Mouse (Mus musculus): Measurements from ENCODE around the gene Mrps14. TPM values are rescaled to one million over a fixed set of nuclear protein-coding genes. Genes with fewer than 3 reads are reported as not detected.

Gene Mrps14
- polyA plus RNA-seq, 1 experiment, result 32.8 TPM

DNA sequence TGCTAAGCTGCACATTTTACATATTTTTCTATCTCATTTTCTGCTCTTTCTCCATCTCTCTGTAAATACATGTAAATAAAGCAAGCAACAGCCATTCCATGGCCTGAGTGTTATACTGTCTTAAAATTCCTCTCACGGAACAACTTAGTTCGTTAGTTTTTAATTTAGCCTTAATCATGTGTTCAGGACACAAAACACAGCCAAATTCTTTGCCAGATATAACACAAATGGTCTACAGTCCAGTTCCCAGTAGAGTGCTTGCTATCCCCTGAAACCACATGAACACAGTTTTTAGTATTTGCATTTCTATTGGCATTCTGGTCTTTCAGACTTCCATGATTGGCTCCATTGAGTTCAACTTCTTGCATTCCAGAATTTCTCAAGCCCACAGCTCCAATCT lies 36.8 kb upstream of the Mrps14 start:
- TF ChIP-seq CTCF (IDR thresholded peaks at IDR 0.05; ENCODE audit: borderline replicate concordance, control insufficient read depth, extremely low read depth, insufficient read depth, low read length, poor library complexity), result no peak
- TF ChIP-seq POLR2A (IDR thresholded peaks at IDR 0.05; ENCODE audit: control insufficient read depth, extremely low read depth, insufficient read depth, low read length, poor library complexity), result no peak
- 95% methylated on average over 2 of the region's 2 CpGs for WGBS
- no peaks in the 10 kb centered on the region for H3K4me1 ChIP-seq (replicated peaks; ENCODE audit: control insufficient read depth, insufficient read depth, low read length)

DNA sequence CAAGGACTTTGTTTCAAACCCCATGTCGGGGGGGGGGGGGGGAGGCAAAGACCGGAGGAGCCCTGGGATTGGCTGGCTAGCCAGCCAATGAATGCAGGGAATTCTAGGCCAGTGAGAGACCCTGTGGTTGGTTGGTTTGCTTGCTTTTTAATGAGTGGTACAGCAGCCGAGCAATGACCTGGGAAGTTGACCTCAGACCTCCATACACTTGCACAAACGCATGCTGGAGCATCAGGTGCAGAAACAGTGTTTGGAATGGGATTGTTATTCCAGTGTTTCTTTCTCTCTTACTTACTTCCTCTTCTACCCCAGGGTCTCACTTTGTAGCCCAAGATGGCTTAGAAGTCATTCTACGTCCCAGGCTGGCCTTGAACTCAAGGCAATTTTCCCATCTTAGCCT lies 28.4 kb upstream of the Mrps14 start:
- Histone ChIP-seq H3K27ac (ENCODE audit: control insufficient read depth, insufficient read depth, low read length) (no peak overlapping the region), H3K36me3 (ENCODE audit: control insufficient read depth, insufficient read depth, low read length) (no peaks in the 10 kb centered on the region), H3K4me1 (replicated peaks; ENCODE audit: control insufficient read depth, insufficient read depth, low read length) (peaks cover 2% of the 10 kb centered on the region), H3K27me3 (ENCODE audit: control insufficient read depth, insufficient read depth, low read length) (no peaks in the 10 kb centered on the region), H3K4me3 (ENCODE audit: control insufficient read depth, insufficient read depth, low read length) (no peak overlapping the region)
- TF ChIP-seq CTCF (IDR thresholded peaks at IDR 0.05; ENCODE audit: borderline replicate concordance, control insufficient read depth, extremely low read depth, insufficient read depth, low read length, poor library complexity), result no peak
- no peak for TF ChIP-seq POLR2A (IDR thresholded peaks at IDR 0.05; ENCODE audit: control insufficient read depth, extremely low read depth, insufficient read depth, low read length, poor library complexity)
- 91% methylated on average over 4 of the region's 5 CpGs for WGBS
- no peak for DNase-seq

More for the DNA sequence above, 36.8 kb upstream of the Mrps14 start:
- no peak for DNase-seq
- Histone ChIP-seq H3K27me3 (ENCODE audit: control insufficient read depth, insufficient read depth, low read length) (no peaks in the 10 kb centered on the region), H3K36me3 (ENCODE audit: control insufficient read depth, insufficient read depth, low read length) (no peaks in the 10 kb centered on the region), H3K27ac (ENCODE audit: control insufficient read depth, insufficient read depth, low read length) (no peak overlapping the region), H3K4me3 (ENCODE audit: control insufficient read depth, insufficient read depth, low read length) (no peak overlapping the region)

DNA sequence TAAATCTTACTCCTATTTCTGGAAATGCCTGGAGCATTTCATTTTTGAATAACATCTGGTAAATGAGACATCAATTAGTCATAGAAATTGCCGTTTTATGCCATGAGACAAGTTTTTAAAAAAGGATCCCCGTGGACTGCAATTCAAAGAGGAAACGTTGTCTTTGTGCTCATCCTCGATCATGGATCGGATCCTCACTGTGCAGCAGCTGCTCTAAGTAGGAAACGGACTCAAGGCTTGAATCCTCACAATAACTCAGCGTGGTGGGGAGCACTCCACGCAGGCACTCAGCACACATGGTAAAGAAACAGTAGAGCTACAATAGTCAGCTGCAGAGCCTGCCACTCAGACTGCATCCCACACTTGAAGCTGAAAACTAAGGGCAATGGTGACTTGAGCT lies 18.1 kb upstream of the Mrps14 start:
- Histone ChIP-seq H3K4me3 (ENCODE audit: control insufficient read depth, insufficient read depth, low read length) (no peak overlapping the region), H3K4me1 (replicated peaks; ENCODE audit: control insufficient read depth, insufficient read depth, low read length) (no peaks in the 10 kb centered on the region), H3K27me3 (ENCODE audit: control insufficient read depth, insufficient read depth, low read length) (no peaks in the 10 kb centered on the region), H3K36me3 (ENCODE audit: control insufficient read depth, insufficient read depth, low read length) (no peaks in the 10 kb centered on the region), H3K27ac (ENCODE audit: control insufficient read depth, insufficient read depth, low read length) (no peak overlapping the region)
- DNase-seq, result no peak
- no peak for TF ChIP-seq CTCF (IDR thresholded peaks at IDR 0.05; ENCODE audit: borderline replicate concordance, control insufficient read depth, extremely low read depth, insufficient read depth, low read length, poor library complexity)
- TF ChIP-seq POLR2A (IDR thresholded peaks at IDR 0.05; ENCODE audit: control insufficient read depth, extremely low read depth, insufficient read depth, low read length, poor library complexity), result no peak
- WGBS, result 92% methylated on average over 8 of the region's 8 CpGs

DNA sequence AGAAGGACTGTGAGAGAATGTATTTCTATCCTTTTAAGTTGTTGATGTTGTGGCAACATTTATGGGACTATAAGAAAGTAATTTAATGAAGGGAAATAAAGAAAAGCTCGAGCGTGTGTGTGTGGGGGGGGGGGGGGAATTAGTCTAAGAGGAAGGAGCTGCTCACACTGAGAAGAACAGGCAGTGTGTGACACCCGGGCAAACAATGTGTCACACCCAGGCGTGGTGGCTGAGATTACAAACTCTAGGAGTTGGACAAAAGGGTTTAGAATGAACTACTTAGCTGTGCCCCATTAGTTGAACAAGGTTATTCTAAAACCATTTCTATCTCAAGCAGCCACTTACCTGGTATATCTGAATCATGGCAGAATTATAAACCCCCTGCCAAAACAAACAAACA lies 13.8 kb upstream of the Mrps14 start:
- DNase-seq, result no peak
- TF ChIP-seq CTCF (IDR thresholded peaks at IDR 0.05; ENCODE audit: borderline replicate concordance, control insufficient read depth, extremely low read depth, insufficient read depth, low read length, poor library complexity), result no peak
- no peak for TF ChIP-seq POLR2A (IDR thresholded peaks at IDR 0.05; ENCODE audit: control insufficient read depth, extremely low read depth, insufficient read depth, low read length, poor library complexity)
- no peaks in the 10 kb centered on the region for H3K36me3 ChIP-seq (ENCODE audit: control insufficient read depth, insufficient read depth, low read length)
- H3K4me1 ChIP-seq (replicated peaks; ENCODE audit: control insufficient read depth, insufficient read depth, low read length), result no peaks in the 10 kb centered on the region
- no peaks in the 10 kb centered on the region for H3K27me3 ChIP-seq (ENCODE audit: control insufficient read depth, insufficient read depth, low read length)
- 62% methylated on average over 4 of the region's 4 CpGs for WGBS
- no peak overlapping the region for H3K27ac ChIP-seq (ENCODE audit: control insufficient read depth, insufficient read depth, low read length)
- H3K4me3 ChIP-seq (ENCODE audit: control insufficient read depth, insufficient read depth, low read length), result no peak overlapping the region

DNA sequence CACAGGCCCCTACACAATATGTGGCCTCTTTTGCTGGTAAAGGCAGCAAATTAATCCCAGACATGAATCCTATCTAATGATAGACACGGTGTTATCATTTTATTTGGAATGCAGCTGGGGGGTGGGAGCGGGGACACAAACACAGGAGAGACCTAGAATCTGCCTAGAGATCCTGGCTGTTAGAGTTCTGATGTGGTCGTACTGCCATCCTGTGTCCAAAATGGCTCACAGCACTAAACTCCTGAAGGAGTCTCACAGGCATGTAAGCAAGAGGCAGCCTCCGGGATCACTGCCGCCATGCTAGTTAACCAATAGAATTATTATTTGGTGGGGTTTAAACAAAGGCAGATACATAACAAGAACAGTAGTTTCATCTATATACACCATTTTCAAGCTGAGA lies 10.5 kb upstream of the Mrps14 start:
- no peak overlapping the region for H3K4me3 ChIP-seq (ENCODE audit: control insufficient read depth, insufficient read depth, low read length)
- no peak for TF ChIP-seq CTCF (IDR thresholded peaks at IDR 0.05; ENCODE audit: borderline replicate concordance, control insufficient read depth, extremely low read depth, insufficient read depth, low read length, poor library complexity)
- no peak for TF ChIP-seq POLR2A (IDR thresholded peaks at IDR 0.05; ENCODE audit: control insufficient read depth, extremely low read depth, insufficient read depth, low read length, poor library complexity)
- no peak overlapping the region for H3K27ac ChIP-seq (ENCODE audit: control insufficient read depth, insufficient read depth, low read length)
- H3K36me3 ChIP-seq (ENCODE audit: control insufficient read depth, insufficient read depth, low read length), result no peaks in the 10 kb centered on the region
- H3K4me1 ChIP-seq (replicated peaks; ENCODE audit: control insufficient read depth, insufficient read depth, low read length), result no peaks in the 10 kb centered on the region
- WGBS, result 41% methylated on average over 5 of the region's 5 CpGs
- H3K27me3 ChIP-seq (ENCODE audit: control insufficient read depth, insufficient read depth, low read length), result no peaks in the 10 kb centered on the region
- DNase-seq, result peak; percentile 4

DNA sequence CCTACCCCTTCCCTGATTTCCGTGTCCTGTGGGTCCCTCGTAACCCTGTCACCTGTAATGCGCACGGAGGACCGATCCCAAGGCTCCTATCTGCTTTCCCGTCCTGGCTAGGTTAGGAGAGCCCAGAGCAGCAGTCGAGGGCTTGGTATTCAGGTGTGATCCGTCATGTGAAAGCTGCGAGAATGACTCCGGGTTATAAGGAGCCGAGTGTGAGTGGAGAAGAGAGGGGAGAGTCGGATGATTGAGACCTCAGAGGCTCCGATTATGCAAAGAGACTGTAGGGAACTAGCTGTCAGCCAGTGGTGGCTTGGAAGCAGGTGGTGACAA lies 285 bp downstream of the Mrps14 start:
- DNase-seq, result no peak
- under 1% methylated on average over 13 of the region's 13 CpGs for WGBS
- peaks cover 9% of the 10 kb centered on the region for H3K36me3 ChIP-seq (ENCODE audit: control insufficient read depth, insufficient read depth, low read length)
- TF ChIP-seq POLR2A (IDR thresholded peaks at IDR 0.05; ENCODE audit: control insufficient read depth, extremely low read depth, insufficient read depth, low read length, poor library complexity) (no peak), CTCF (IDR thresholded peaks at IDR 0.05; ENCODE audit: borderline replicate concordance, control insufficient read depth, extremely low read depth, insufficient read depth, low read length, poor library complexity) (no peak)
- peak overlapping the region; percentile 13; the same call in 1 of the 2 replicates for H3K27ac ChIP-seq (ENCODE audit: control insufficient read depth, insufficient read depth, low read length)
- H3K27me3 ChIP-seq (ENCODE audit: control insufficient read depth, insufficient read depth, low read length), result no peaks in the 10 kb centered on the region
- H3K4me3 ChIP-seq (ENCODE audit: control insufficient read depth, insufficient read depth, low read length), result peak overlapping the region; percentile 88
- peaks cover 4% of the 10 kb centered on the region for H3K4me1 ChIP-seq (replicated peaks; ENCODE audit: control insufficient read depth, insufficient read depth, low read length)

DNA sequence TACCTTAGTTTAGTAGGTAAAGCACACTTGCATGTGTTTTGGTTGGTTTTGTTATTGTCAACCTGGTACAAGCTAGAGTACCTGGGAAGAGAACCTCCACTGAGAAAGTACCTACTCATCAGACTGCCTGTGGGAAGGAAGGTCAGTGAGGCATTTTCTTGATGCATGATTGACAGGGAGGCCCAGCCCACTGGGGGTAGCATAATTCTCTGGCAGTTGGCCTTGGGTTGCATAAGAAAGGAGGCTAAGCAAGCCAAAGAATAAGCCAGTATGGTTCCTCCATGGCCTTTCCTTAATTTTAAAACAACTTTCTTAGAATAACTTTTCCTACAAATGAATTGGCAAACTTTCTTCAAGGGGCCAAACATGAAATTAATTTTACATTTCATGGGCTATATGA lies 10.5 kb downstream of the Mrps14 start:
- Histone ChIP-seq H3K36me3 (ENCODE audit: control insufficient read depth, insufficient read depth, low read length) (peaks cover 69% of the 10 kb centered on the region), H3K4me1 (replicated peaks; ENCODE audit: control insufficient read depth, insufficient read depth, low read length) (no peaks in the 10 kb centered on the region), H3K27ac (ENCODE audit: control insufficient read depth, insufficient read depth, low read length) (no peak overlapping the region), H3K27me3 (ENCODE audit: control insufficient read depth, insufficient read depth, low read length) (no peaks in the 10 kb centered on the region), H3K4me3 (ENCODE audit: control insufficient read depth, insufficient read depth, low read length) (no peak overlapping the region)
- TF ChIP-seq CTCF (IDR thresholded peaks at IDR 0.05; ENCODE audit: borderline replicate concordance, control insufficient read depth, extremely low read depth, insufficient read depth, low read length, poor library complexity), result no peak
- no peak for TF ChIP-seq POLR2A (IDR thresholded peaks at IDR 0.05; ENCODE audit: control insufficient read depth, extremely low read depth, insufficient read depth, low read length, poor library complexity)
- no peak for DNase-seq

All from thymus, adult 2 months (tissue).